Comparison of ENCODE assay signal across 8 mouse cellular contexts in the genomic region with DNA sequence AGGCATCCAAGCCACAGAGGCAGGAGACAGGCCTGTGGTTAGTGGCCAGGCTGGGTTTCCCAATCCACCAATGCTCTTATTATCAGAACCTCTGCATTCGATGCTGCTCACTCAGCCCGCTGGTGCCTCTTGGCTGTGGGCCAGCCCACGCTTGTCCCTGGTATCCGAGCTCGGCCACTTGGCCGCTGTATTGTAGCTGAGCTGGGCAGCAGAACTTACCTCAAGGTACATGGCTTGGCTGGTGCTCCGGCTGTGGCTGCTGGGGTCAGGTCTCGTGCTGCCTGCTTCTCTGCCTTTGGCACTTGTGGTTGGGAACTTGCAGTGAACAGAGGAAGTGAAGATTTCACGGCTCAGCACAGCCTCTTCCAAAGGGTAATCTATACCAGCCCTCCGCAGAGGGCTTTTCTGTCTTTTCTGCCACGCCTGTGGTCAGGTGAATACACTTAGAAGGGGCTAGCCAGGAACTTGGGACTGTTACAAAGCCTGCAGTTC. TPM values are rescaled to one million over a fixed set of nuclear protein-coding genes. Genes with fewer than 3 reads are reported as not detected.
DNase-seq lines count a peak whose midpoint lies in the region.
"Had no signal": no experiment of that assay in that cellular context is flagged by ENCODE, and none has a peak within 500 bp of the region (broad histone marks: within the 10 kb centered on the region; RNA-seq: fewer than 3 reads in every experiment).

A gene (minus strand): TSS at position 442 of the 492 bp plus-strand sequence.

- DNase-seq in 3134 (ENCODE audit: extremely low read depth, insufficient read length, low spot score), result peak; percentile 81
- DNase-seq in 416B (ENCODE audit: low read depth), result peak; percentile 94
- peak; percentile 51 for DNase-seq in heart, postnatal 4 days
- no peak for DNase-seq in layer of hippocampus, postnatal 25 days (ENCODE audit: extremely low spot score in 1 of 2, low spot score in 1 of 2)
- DNase-seq in frontal cortex, adult 2 months (ENCODE audit: extremely low spot score in 1 of 2, low spot score in 1 of 2), result no peak
- DNase-seq: liver, embryonic 13.5 days had no signal

- H3K36me3 ChIP-seq in macrophage (ENCODE audit: inconsistent target), result no peaks in the 10 kb centered on the region
- H3K36me3 ChIP-seq: liver, embryonic 13.5 days had no signal

- peak within 1 kb of the TSS; percentile 24 for H3K4me3 ChIP-seq in brown adipose tissue, adult 24 weeks (ENCODE audit: insufficient read depth, low read depth, low read length)
- H3K4me3 ChIP-seq in macrophage (ENCODE audit: inconsistent target), result peak within 1 kb of the TSS; percentile 20
- H3K4me3 ChIP-seq: liver, embryonic 13.5 days had no signal

- peak within 1 kb of the TSS; percentile 24; the same call in 1 of the 2 replicates for H3K27ac ChIP-seq in brown adipose tissue, adult 24 weeks (replicated peaks; ENCODE audit: low read depth, low read length)
- peak within 1 kb of the TSS; percentile 78 for H3K27ac ChIP-seq in macrophage
- H3K27ac ChIP-seq: liver, embryonic 13.5 days had no signal

- H3K4me1 ChIP-seq in brown adipose tissue, adult 24 weeks (ENCODE audit: control insufficient read depth, insufficient read depth, insufficient read length, low read length), result no peaks in the 10 kb centered on the region; the same call in 1 of the 2 replicates
- H3K4me1 ChIP-seq: liver, embryonic 13.5 days had no signal

- no peaks in the 10 kb centered on the region for H3K79me2 ChIP-seq in macrophage (ENCODE audit: inconsistent target)

- 27% methylated on average over 11 of the region's 11 CpGs for WGBS in macrophage (ENCODE audit: missing documents)

RNA-seq across cellular contexts. Expression of the gene that starts here (rescaled TPM):
- not detected in 2 replicates for polyA plus RNA-seq in brown adipose tissue, adult 24 weeks (2012; ENCODE audit: insufficient read depth, insufficient read length, missing spikeins)
- under 1 TPM in 1 of 2 experiments, not detected in 1; 0.25 TPM for total RNA-seq in heart, postnatal 4 days (2021)
- 1 to 10 TPM in 5 of 26 experiments, under 1 TPM in 15, not detected in 6; 0.38 to 2.8 (median 0.66) TPM for total RNA-seq in macrophage (2018; cell fraction: chromatin; rRNA removed)
- 10 to 100 TPM in 3 of 26 experiments, 1 to 10 TPM in 23; 4.4 to 10.8 (median 7.0) TPM for total RNA-seq in macrophage (2018; cell fraction: cytosol; rRNA removed)
- 1 to 10 TPM in 25 of 26 experiments, under 1 TPM in 1; 0.65 to 9.1 (median 4.9) TPM for total RNA-seq in macrophage (2018; cell fraction: nucleus; rRNA removed)
- polyA plus RNA-seq in macrophage (2018), result 4.9 to 10.7 TPM (median 5.8 TPM) in 3 replicates
- total RNA-seq in layer of hippocampus, postnatal 25 days (2021), result under 1 TPM in 1 of 2 experiments, not detected in 1; 0.21 TPM
- 0.25 and 0.46 TPM in 2 replicates for polyA plus RNA-seq in frontal cortex, adult 2 months (2012; rRNA removed)

Comparison
In these comparisons a context has a peak if more than half of its experiments do, and no peak if none do; other contexts are left out.
1. Peak in DNase-seq in heart, postnatal 4 days; RNA of the gene not detected or under 1 TPM.
2. DNase-seq: peak in 3134 (single experiment) and 416B (single experiment); none in layer of hippocampus, postnatal 25 days (0 of 2) and frontal cortex, adult 2 months (0 of 2).